In the genomic region with DNA sequence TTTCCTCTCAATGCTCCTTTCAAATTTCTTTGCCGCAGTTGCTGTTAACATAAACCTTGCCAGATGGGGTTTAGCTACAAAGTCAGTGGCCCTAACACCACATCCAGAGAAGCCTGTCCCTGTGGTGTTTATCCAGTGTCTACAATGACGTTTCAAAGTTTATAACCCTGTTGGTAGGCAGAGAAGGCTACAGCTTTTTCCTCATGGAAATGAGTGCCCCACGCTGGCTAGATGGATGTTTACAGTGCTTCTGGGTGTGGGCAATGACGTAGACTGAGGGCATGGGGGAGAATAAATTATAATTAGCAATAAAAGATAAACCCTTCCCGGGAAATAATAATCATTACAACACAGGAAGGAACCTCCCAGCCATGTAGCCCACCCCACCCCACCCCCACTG, we compare ENCODE assay signal across 20 mouse cellular contexts. TPM values are rescaled to one million over a fixed set of nuclear protein-coding genes. Genes with fewer than 3 reads are reported as not detected.
DNase-seq lines count a peak whose midpoint lies in the region; ATAC-seq and TF ChIP-seq lines count a peak whose summit lies in the region.
"Had no signal": no experiment of that assay in that cellular context is flagged by ENCODE, and none has a peak within 500 bp of the region (broad histone marks: within the 10 kb centered on the region; RNA-seq: fewer than 3 reads in every experiment).

No protein-coding gene starts in this region.

- H3K4me3 ChIP-seq in intestine, embryonic 14.5 days (ENCODE audit: low read depth, low read length) = no peak overlapping the region
- no peak overlapping the region for H3K4me3 ChIP-seq in layer of hippocampus, adult 2 months
- H3K4me3 ChIP-seq: embryonic facial prominence, embryonic 10.5 days; forebrain, embryonic 13.5 days; hindbrain, embryonic 10.5 days; limb, embryonic 13.5 days; midbrain, embryonic 12.5 days; myocyte; neural tube, embryonic 15.5 days had no signal

- WGBS in intestine, embryonic 14.5 days = 31% methylated on average over 5 of the region's 5 CpGs
- WGBS in large intestine, adult 2 months = 12% methylated on average over 5 of the region's 5 CpGs

- H3K4me1 ChIP-seq in intestine, embryonic 14.5 days (replicated peaks; ENCODE audit: control insufficient read depth, insufficient read depth, low read length) = 0 out of 2 replicates have a peak, but pooled peaks cover 9% of the 10 kb centered on the region
- H3K4me1 ChIP-seq: hindbrain, embryonic 10.5 days; midbrain, embryonic 12.5 days; neural tube, embryonic 15.5 days had no signal

- no peak for TF ChIP-seq CTCF in layer of hippocampus, adult 2 months (conservative IDR thresholded peaks at IDR 0.05)

- no peak for ATAC-seq in intestine, embryonic 14.5 days (replicated peaks; ENCODE audit: low FRiP score, low TSS enrichment, low read depth)
- ATAC-seq: forebrain, embryonic 13.5 days had no signal

- no peaks in the 10 kb centered on the region for H3K36me3 ChIP-seq in intestine, embryonic 14.5 days (ENCODE audit: control insufficient read depth, insufficient read depth, low read length)
- H3K36me3 ChIP-seq: embryonic facial prominence, embryonic 10.5 days; hindbrain, embryonic 10.5 days; limb, embryonic 13.5 days; midbrain, embryonic 12.5 days; neural tube, embryonic 15.5 days had no signal

- H3K4me2 ChIP-seq in intestine, embryonic 14.5 days (ENCODE audit: low read length) = no peak overlapping the region
- H3K4me2 ChIP-seq: forebrain, embryonic 13.5 days; limb, embryonic 13.5 days; midbrain, embryonic 12.5 days; neural tube, embryonic 15.5 days had no signal

- no peak overlapping the region for H3K27ac ChIP-seq in intestine, embryonic 14.5 days (ENCODE audit: low read depth)
- H3K27ac ChIP-seq in layer of hippocampus, adult 2 months = no peak overlapping the region
- H3K27ac ChIP-seq: embryonic facial prominence, embryonic 10.5 days; forebrain, embryonic 13.5 days; hindbrain, embryonic 10.5 days; limb, embryonic 13.5 days; macrophage; midbrain, embryonic 12.5 days; neural tube, embryonic 15.5 days had no signal

- H3K9me3 ChIP-seq in intestine, embryonic 14.5 days (ENCODE audit: control insufficient read depth, low read length) = no peaks in the 10 kb centered on the region
- H3K9me3 ChIP-seq: embryonic facial prominence, embryonic 10.5 days; forebrain, embryonic 13.5 days; hindbrain, embryonic 10.5 days; limb, embryonic 13.5 days; midbrain, embryonic 12.5 days; neural tube, embryonic 15.5 days had no signal

- H3K9ac ChIP-seq in intestine, embryonic 14.5 days (ENCODE audit: low read length) = no peak overlapping the region
- H3K9ac ChIP-seq: forebrain, embryonic 13.5 days; limb, embryonic 13.5 days; midbrain, embryonic 12.5 days; neural tube, embryonic 15.5 days had no signal

- peak; percentile 27 for DNase-seq in kidney, adult 9 months
- no peak for DNase-seq in kidney, adult 18-20 months
- DNase-seq in intestine, embryonic 14.5 days (ENCODE audit: low spot score) = peak; percentile 44
- DNase-seq in large intestine, adult 2 months (ENCODE audit: low read depth, low spot score) = peak; percentile 70
- peak; percentile 43 for DNase-seq in lung, postnatal 14 days
- DNase-seq in frontal cortex, adult 2 months (ENCODE audit: extremely low spot score in 1 of 2, low spot score in 1 of 2) = no peak
- no peak for DNase-seq in layer of hippocampus, adult 2 months (ENCODE audit: low spot score in 2 of 2)
- no peak for DNase-seq in ovary, postnatal 10 days (ENCODE audit: low spot score)
- DNase-seq: adrenal gland, postnatal 10 days; B cell, adult 2 months; cerebellum, adult 11-12 months; thymus, postnatal 36 days had no signal

- no peaks in the 10 kb centered on the region for H3K27me3 ChIP-seq in intestine, embryonic 14.5 days (replicated peaks; ENCODE audit: control insufficient read depth, insufficient read depth, low read length)
- H3K27me3 ChIP-seq: forebrain, embryonic 13.5 days; limb, embryonic 13.5 days; midbrain, embryonic 12.5 days; neural tube, embryonic 15.5 days had no signal

RNA-seq across cellular contexts. Expression of a gene that starts 37.1 kb away (rescaled TPM):
- 18.2 and 19.9 TPM in 2 replicates for polyA plus RNA-seq in intestine, embryonic 14.5 days (2014; fragmentation: Nextera tagmentation; extraction: Ambion mirVana)
- 12.7 and 16.0 TPM in 2 replicates for polyA plus RNA-seq in large intestine, adult 2 months (2012; rRNA removed)
- polyA plus RNA-seq in frontal cortex, adult 2 months (2012; rRNA removed) = 28.3 and 28.8 TPM in 2 replicates
- total RNA-seq in layer of hippocampus, adult 2 months (2021) = 100 to 1,000 TPM; 168 to 172 TPM

Comparison
In these comparisons a context has a peak if more than half of its experiments do, and no peak if none do; other contexts are left out.
1. DNase-seq: peak in kidney, adult 9 months (single experiment), intestine, embryonic 14.5 days (single experiment), large intestine, adult 2 months (single experiment) and lung, postnatal 14 days (single experiment); none in kidney, adult 18-20 months (single experiment), frontal cortex, adult 2 months (0 of 2), layer of hippocampus, adult 2 months (0 of 2) and ovary, postnatal 10 days (single experiment).